Mouse (Mus musculus) layer of hippocampus, postnatal 14 days (tissue): Measurements from ENCODE around the gene Fam229a. TPM values are rescaled to one million over a fixed set of nuclear protein-coding genes. Genes with fewer than 3 reads are reported as not detected.

ENCODE experiments used
- DNase-seq, 2 experiments: peaks; one replicate each; pipeline ENCODE4 v3.0.0; 2021 to 2022; ENCODE audit warnings: low spot score in 2 of 2, mixed read lengths in 1 of 2
- total RNA-seq, 2 experiments: library from RNA; stranded (reverse); gene quantifications; 2 replicates each; pipeline ENCODE4 v1.2.3; 2021

Fam229a gene
- total RNA-seq, 2 experiments from 2014 or later, result 0.72 TPM; not detected in 1

DNA sequence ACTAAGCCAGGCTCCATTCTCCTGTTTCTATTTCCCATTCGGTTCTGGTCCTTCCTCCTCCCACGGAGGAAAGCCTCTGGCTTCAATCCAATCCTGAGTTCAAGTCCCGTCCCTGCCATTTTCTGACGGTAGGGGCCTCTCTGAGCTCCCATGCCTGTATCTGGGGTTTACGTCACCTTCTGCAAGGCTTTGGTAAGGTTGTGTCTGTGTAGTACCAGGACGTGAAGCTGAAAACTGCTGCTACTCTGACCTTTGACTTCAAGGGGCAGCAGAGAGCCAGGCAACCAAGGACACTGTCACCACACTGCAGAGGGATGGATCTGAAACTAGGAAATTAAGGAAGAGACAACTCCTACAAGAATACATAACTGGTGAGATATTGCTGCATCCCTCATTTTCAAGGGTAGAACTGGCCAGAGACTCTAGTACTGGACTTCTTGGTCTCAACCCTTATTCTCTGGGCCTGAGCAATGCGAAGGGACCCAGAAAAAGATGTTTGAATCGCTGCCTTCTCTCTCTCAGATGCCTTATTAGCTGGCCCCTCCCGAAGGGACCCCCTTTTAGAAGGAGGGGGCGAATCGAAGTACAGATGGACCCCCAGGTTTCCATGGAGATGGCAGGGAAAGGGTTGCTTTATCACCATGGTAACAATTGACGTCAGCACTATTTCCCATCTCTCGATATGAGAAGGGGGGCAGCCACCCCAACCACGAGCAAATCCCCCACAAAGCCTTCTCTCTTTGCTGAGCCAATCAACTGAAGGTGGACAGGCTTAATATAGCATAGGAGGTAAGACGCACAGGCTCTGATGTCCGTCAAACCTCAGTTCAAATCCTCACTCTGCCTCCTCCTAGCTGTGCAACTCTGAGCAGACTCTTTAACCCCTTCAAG, 4.9 kb downstream of the Fam229a start:
- DNase-seq, result peak; percentile 71 to 89

DNA sequence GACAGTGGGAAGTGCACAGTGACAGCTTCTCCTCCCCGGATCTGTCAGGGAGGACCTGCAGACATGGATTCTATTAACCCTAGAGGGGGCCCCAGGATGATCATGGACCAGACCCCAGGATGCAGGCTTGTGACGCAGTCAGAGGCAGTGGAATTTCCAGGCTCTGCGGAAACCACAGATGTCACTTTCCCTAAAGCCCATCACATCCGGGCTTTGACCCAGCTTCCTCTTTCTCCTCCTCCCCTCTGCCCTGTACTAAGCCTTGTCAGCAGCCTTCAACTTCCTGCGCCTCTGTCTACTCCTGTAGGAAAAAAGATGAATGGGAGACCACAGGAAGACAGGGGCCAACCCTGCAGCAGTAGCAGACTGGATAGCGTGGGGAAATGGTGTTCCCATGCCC, 5.6 kb downstream of the Fam229a start:
- no peak for DNase-seq

DNA sequence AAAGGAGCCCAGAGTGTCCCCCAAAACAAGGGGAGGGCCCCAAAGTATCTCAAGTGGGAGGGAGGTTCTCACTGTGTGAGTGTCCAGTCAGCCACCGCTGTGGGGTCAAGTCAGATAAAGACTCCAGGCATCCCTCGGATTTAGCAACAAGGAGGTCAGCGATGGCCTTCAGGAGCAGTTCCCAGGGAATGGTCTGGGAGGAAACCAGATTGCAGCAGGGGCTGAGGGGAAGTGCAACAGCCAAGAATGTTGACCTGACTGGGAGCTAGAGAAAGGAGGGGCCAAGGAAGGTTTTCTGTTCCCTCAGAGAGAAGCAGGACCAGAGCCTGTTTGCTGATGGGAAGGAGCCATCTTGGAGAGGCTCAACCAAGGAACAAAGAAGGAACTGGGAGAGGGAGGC, 8.0 kb downstream of the Fam229a start:
- no peak for DNase-seq

DNA sequence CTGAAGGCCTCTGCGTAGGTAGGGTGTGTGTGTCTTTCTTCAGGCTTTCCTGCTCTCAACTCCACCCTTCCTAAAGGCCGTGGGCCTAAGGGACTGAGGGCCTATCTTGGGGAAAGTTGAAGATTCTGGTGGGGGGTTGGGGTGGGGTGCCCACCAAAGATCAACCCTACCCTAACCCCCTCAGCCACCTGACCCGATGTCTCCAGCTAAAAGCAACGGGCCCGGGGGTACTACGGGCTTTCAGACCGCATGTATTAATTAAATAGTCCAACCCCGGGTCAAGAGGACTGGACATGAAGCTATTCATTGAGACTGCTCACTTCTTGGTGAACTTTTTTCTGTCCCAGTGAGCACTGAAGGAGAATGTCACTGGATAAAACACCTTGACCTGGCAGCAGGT, 9.0 kb downstream of the Fam229a start:
- DNase-seq, result no peak

- DNase-seq, result peak; percentile 73 to 75
These were observed 9.9 kb downstream of the Fam229a start for GRCm38 (mm10) chr4:129500607-129501566.

- no peak for DNase-seq
These were observed 11.4 kb downstream of the Fam229a start for GRCm38 (mm10) chr4:129502327-129502888.

DNA sequence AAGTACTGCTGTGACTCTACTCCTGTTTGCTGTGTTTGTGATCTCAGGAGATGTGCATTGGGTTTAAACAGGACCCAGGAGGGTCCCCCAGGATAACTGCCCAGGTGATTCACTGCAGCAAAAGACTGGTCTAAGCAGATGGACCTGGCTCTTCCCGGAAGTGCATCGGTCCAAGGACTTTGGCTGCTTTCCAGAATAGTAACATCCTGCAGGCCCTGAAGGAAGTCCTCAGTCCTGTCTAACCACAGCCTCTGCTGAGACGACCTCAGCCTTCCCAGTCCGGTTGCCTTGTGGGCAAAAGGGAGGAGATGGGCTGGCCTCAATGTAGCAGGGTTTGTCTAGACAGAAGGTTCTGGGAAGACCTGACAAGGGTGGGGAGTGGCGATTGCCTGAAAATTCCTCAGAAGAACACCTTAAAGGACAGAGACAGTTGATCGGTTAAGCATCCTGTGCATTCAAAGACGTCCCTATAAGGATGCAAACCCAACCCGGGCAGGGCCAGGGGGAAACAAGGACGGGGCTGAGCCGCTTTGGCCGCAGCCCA, 12.0 kb downstream of the Fam229a start:
- no peak for DNase-seq

GRCm38 (mm10) chr4:129505511-129505910, 14.5 kb downstream of the Fam229a start:
- no peak for DNase-seq

DNA sequence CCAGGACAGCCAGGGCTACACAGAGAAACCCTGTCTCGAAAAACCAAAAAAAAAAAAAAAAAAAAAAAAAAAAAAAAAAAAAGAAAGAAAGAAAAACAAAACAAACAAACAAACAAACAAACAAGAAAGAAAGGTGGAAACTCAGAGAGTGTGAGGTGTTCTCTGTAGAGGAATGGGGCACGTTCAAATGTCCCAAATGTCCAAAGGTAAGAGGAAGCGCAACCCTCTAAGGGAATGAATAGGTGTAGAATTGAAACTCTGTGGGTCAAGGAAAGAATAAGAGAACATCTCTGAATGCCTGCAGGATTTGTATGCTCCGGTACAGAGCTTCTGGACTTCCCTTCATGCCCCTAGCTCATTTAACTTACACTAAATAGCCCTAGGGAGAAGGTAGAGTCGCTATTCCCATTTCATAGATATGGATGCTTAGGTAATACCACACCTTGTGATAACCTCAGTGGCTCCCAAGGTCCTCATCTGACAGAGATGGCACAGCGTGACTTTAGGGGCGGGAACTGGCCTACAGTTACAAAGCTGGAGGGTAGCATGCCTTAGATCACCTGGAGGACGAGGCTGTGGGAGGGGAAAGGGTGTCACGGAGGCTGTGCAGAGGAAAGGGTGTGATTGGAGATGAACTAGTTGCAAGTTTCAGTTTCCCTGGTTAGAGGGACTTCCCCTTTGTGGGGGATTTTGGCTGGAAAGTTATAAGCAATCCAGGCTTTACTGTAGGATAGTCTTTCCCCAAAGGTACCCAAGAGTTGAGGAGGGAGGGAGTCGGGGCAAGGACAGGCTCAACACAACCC, 16.6 kb downstream of the Fam229a start:
- DNase-seq, result no peak

- DNase-seq, result no peak
These were observed 17.2 kb downstream of the Fam229a start for GRCm38 (mm10) chr4:129508237-129508515.

- no peak for DNase-seq
These were observed 18.0 kb downstream of the Fam229a start for GRCm38 (mm10) chr4:129508834-129509600.

DNA sequence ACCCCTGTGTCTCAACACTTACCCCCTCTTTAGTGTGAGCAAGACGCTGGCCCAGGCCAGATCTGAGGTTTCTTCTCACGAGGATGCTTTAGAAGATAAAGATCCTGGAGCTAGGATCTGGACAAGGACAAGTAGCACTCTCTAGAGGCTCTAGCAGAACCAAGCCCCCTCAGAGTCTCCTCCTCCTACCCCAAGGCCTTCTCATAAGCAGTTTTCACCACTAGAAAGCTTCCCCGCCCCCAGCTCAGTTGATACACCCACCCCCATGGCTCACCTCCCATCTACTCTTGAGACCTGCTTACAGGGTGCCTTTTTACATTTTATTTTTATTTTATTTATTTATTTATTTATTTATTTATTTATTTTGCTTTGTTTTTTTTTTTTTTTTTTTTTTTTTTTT, 18.7 kb downstream of the Fam229a start:
- no peak for DNase-seq

DNA sequence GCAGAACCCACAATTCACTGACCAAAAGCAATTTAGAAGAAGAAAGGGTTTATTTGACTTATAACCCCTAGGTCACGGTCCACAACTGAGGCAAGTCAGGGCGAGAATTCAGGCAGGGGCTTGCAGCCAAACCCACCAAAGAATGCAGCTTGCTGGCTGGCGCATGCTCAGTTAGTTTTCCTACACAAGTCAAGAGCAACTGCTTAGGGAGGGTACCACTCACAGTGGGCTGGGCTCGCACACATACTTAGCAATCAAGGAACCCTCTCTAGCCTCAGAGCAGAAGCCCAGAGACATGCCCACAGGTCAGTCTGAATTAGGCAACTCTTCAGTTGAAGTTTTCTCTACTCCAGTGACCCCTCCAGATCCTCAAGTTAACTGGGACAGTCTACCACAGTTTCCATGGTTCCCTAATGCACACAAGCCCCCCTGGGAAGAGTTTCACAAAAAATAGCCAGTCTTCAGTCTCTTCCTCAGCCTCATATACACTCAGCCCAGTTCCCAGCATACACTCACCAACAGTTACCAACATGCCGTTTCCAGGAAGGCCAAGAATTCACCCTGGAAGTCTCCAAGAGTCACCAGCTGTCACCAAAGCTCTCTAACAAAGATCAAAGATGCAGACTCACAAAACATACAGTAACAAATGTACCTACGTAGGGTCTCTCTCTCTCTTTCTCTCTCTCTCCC, 19.9 kb downstream of the Fam229a start:
- DNase-seq, result no peak

DNA sequence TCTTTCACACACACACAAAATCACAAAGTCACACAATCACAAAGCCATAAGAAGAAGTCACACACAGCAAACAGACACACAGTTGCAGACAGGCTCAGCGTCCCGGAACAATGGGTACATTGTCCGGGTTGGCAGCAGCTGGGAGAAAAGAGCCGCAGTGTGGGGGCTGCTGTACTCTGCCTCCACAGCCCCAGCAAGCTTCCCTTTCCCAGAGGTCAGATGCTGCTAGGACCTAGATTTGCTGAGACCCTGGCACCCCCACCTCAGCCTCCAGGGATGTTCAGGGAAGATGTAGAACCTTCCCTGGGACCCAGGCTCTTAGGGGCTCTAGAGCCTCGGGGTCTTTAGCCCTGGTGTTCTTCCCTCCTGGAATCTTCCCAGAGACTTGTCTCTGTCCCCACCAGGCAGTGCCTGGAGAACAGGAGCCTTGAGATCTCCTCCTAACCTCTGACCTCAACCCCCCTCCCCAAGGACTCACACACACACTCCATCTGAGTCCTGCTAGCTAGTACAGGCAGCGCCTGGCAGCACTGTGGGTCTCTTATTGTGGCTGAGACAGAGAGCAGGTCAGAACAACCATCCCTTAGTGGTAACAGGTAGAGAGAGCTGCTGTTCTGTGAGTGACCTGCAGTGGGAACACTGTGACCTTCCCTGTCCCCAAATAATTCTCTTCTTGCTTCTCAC, 20.6 kb downstream of the Fam229a start:
- no peak for DNase-seq

DNA sequence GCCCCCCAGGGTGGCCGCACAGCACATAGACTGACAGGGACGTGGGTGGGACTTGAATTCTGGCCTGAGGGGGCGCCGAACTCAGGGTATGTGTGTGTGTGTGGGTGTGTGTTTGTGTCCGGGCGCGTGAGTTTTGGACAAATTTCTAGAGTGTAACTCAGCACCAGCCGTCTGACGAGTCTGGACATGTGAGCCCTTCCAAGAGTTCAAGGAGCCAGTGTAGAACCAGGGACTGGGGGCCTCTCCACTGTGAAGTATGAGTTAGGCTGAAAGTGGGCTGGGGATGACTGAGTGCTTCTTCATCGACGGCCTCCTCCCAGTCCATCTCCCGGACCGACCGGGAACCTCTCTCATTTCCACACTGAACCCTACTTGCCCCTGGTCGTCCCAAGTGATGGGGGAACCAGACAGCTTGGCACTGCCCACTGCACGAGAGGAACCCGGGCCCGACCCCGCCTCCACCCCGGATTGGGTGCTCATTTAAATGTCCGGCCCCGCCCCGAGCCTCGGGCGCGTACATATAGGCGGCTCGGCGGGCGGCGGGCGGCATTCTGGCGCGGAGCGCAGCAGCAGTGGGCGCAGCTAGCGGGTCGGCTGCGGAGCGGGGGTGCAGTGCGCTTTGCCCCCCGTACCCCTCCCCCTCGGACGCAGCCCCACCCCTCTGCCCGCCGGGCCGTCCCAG, 22.2 kb downstream of the Fam229a start, which contains the start of gene Marcksl1:
TSS of gene Marcksl1 (plus strand) at position 496 of the 682 bp plus-strand sequence.
- peak; percentile 85 to 93 for DNase-seq

DNA sequence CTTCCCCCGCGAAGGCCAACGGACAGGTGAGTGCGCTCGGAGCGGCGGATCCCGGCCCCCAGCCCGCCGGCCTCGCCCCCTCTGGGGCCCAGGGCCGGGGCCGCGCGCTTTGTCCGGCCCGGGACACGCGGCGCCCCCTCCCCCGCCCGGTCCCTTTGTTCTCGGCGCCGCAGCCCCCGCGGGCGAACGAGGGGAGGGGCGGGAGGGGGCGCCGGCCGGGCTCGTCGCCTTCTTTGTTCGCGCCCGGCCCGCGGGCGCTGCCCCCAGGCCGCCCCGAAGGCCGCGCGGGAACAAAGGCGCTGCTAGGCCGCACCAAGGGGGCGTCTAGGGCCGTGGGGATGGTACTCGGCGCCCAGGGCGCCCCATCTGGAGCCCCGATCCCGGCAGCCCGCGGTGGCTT, 22.9 kb downstream of the Fam229a start:
- no peak for DNase-seq

DNA sequence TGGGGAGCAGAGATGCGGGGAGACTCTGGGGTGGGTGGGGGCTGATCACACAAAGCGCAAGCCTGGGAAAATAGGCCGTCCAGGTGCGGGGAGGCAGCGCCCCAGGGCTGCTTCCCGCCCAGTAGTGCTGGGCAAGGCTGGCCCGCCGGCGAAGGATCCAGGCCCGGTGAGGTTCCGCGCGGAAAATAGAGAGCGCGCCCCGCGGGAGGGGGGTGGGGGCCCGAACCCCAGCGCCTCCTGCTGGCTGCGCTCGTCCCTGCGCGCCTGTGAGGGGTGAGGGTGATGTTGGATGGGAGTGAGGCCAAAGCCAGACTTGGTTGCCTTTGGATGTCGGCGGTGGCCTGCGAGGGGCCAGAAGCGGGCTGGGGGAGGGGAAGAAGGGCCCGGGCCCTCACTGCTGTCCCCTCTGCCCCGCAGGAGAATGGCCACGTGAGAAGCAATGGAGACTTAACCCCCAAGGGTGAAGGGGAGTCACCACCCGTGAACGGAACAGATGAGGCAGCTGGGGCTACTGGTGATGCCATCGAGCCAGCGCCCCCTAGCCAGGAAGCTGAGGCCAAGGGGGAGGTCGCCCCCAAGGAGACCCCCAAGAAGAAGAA, 23.4 kb downstream of the Fam229a start:
- peak; percentile 65 to 75 for DNase-seq

- no peak for DNase-seq
These were observed 25.9 kb downstream of the Fam229a start for GRCm38 (mm10) chr4:129516925-129517324.
